Mouse (Mus musculus) left cerebral cortex, adult 2 months (tissue): ENCODE measurements at regions not wholly inside any gene's neighbourhood (a gene's known extent, or its start where the extent isn't known, plus 50 kb on each side); places are given as distances from the start of the nearest gene placed in this dataset.
A peak's percentile ranks its signal among the peaks of the same experiment; 100 is the strongest.

ENCODE experiments used
- DNase-seq, 2 experiments: peaks; one replicate each; pipeline ENCODE4 v3.0.0; 2021 to 2022; ENCODE audit warnings: low spot score in 2 of 2, mixed read lengths in 1 of 2; ENCODE audit errors: extremely low spot score in 1 of 2
- H3K27ac ChIP-seq: fragments of 200-600 bp; 2 replicates; pipeline ENCODE4 v1.8.1; 2022
- H3K4me3 ChIP-seq: fragments of 200-600 bp; 2 replicates; pipeline ENCODE4 v1.8.1; 2022
- CTCF ChIP-seq: fragments of 200-600 bp; IDR thresholded peaks from 2 replicates; pipeline ENCODE4 v1.8.1; 2022; ENCODE audit warnings: antibody characterized with exemption, mild to moderate bottlenecking, moderate library complexity
- intact Hi-C: fragments of 180-260 bp; cut with DNase I; formaldehyde crosslinking; loops from one replicate; pipeline ENCODE4 v1.15.1; 2025

GRCm38 (mm10) chr1:194114399-194114798, 503.6 kb upstream of the Plxna2 start:
- no peak for TF ChIP-seq CTCF
- intact Hi-C loops: no loop called here
- DNase-seq: no peak
- no peak overlapping the region for H3K4me3 ChIP-seq
- no peak overlapping the region for H3K27ac ChIP-seq

- no peak for DNase-seq
- intact Hi-C loops: no loop called here
- no peak for TF ChIP-seq CTCF
- Histone ChIP-seq H3K27ac (no peak overlapping the region), H3K4me3 (no peak overlapping the region)
These were observed 506.1 kb upstream of the Plxna2 start for GRCm38 (mm10) chr1:194111931-194112330.

- intact Hi-C loops: no loop called here
- DNase-seq: no peak
These were observed 508.6 kb upstream of the Plxna2 start for GRCm38 (mm10) chr1:194109172-194110071.

GRCm38 (mm10) chr1:194108132-194108531, 509.9 kb upstream of the Plxna2 start:
- Histone ChIP-seq H3K27ac (no peak overlapping the region), H3K4me3 (no peak overlapping the region)
- intact Hi-C loops: no loop called here
- no peak for DNase-seq
- TF ChIP-seq CTCF: no peak

More at GRCm38 (mm10) chr1:194109172-194110071, 508.6 kb upstream of the Plxna2 start:
- no peak overlapping the region for H3K4me3 ChIP-seq
- H3K27ac ChIP-seq: no peak overlapping the region
- TF ChIP-seq CTCF: no peak

GRCm38 (mm10) chr1:194107271-194107938, 510.6 kb upstream of the Plxna2 start:
- no peak for DNase-seq
- intact Hi-C loops: no loop called here
- Histone ChIP-seq H3K4me3 (no peak overlapping the region), H3K27ac (no peak overlapping the region)
- no peak for TF ChIP-seq CTCF

GRCm38 (mm10) chr1:194089918-194090548, 528.0 kb upstream of the Plxna2 start:
- TF ChIP-seq CTCF: no peak
- no peak overlapping the region for H3K27ac ChIP-seq
- H3K4me3 ChIP-seq: no peak overlapping the region
- intact Hi-C loops: no loop called here
- no peak for DNase-seq

GRCm38 (mm10) chr1:194058512-194058911, 559.5 kb upstream of the Plxna2 start:
- Histone ChIP-seq H3K27ac (no peak overlapping the region), H3K4me3 (no peak overlapping the region)
- DNase-seq: no peak
- intact Hi-C loops: no loop called here
- TF ChIP-seq CTCF: no peak

- intact Hi-C loops: no loop called here
These were observed 561.5 kb upstream of the Plxna2 start for GRCm38 (mm10) chr1:194056544-194056943.

GRCm38 (mm10) chr1:194049746-194050351, 568.2 kb upstream of the Plxna2 start:
- TF ChIP-seq CTCF: no peak
- peak; percentile 15 to 27 for DNase-seq
- intact Hi-C loops: loop anchor here (2.0 to 5.0 kb wide), 5 partner anchors 172 to 567 kb away; partner anchors contain the start of gene Plxna2
- Histone ChIP-seq H3K4me3 (no peak overlapping the region), H3K27ac (peak overlapping the region; percentile 24; the same call in 1 of the 2 replicates)

More at GRCm38 (mm10) chr1:194056544-194056943, 561.5 kb upstream of the Plxna2 start:
- Histone ChIP-seq H3K27ac (no peak overlapping the region), H3K4me3 (no peak overlapping the region)
- no peak for DNase-seq
- no peak for TF ChIP-seq CTCF

- intact Hi-C loops: no loop called here
- no peak overlapping the region for H3K4me3 ChIP-seq
- TF ChIP-seq CTCF: no peak
- no peak overlapping the region for H3K27ac ChIP-seq
- no peak for DNase-seq
These were observed 576.3 kb upstream of the Plxna2 start for GRCm38 (mm10) chr1:194041393-194042352.
